Mouse (Mus musculus): Measurements from ENCODE around the gene Tada2a. TPM values are rescaled to one million over a fixed set of nuclear protein-coding genes. Genes with fewer than 3 reads are reported as not detected.

Tada2a gene
- total RNA-seq (2023): 8.4 TPM

GRCm38 (mm10) chr11:84128943-84129798 lies at the start of gene Tada2a, which contains the start of gene Acaca:
Gene Tada2a, minus strand, starts transcription at chr11:84129600.
Gene Acaca, plus strand, starts transcription at chr11:84129672.

DNA sequence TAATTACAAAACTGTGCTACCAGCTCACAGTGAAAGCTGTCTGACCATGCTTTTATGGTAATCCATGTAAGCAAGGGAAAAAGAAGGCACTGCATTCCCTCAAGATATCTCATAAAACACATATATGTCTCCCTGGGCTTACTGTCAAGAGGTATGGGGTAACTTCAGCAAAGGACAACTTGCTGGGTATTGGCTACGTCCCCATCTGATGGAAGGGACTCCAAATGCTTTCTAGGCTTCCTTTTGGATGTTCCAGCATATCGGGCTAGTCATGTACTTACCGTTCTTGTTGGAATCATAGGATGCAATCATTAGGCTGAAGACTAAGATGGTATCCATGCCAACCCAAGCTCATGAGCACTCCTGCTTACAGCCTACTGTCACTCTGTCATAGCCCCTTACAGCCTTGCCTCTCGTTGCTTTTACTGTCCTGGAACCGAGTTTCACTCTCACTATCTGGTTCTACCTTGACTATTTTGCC lies 37.7 kb upstream of the Tada2a start, which contains the start of gene Gm11437:
TSS of gene Gm11437 (minus strand) at position 431 of the 481 bp plus-strand sequence.

DNA sequence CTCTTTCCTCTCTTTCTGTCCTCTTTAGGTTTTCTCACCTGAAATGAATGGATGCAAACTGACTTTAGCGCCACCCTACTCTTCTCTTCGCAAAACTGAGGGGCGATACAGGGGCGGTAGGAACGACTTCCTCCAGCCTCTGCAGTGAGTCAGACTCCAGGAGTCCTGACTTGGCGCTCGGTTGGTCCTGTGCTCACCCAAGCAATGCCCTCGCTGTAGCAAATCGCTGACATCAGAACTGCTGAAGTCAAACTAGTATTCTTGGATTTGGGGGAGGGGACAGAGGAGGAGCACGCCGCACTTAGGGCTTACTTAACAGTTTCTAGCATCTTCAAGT lies 60.4 kb downstream of the Tada2a start, which contains the start of gene Dusp14:
TSS of gene Dusp14 (minus strand) at position 228 of the 337 bp plus-strand sequence.

Other genes with a start within 250 kb of the Tada2a start
- gene Ddx52, start 187.5 kb downstream of the Tada2a start, total RNA-seq (2023): 38.1 TPM
- 69.0 TPM for gene Synrg, start 165.2 kb downstream of the Tada2a start, total RNA-seq (2023)
- gene Dusp14, start 60.3 kb downstream of the Tada2a start, total RNA-seq (2023): 0.64 TPM
- gene Acaca, start 72 bp upstream of the Tada2a start, total RNA-seq (2023): 35.6 TPM
- gene Gm11437, start 37.9 kb upstream of the Tada2a start, total RNA-seq (2023): not detected

Measured in CD8-positive naive resting alpha-beta T cell, adult 57 days (primary cell).